Mouse (Mus musculus) heart, embryonic 11.5 days (tissue): ENCODE results near the gene Chd3. TPM values are rescaled to one million over a fixed set of nuclear protein-coding genes. Genes with fewer than 3 reads are reported as not detected.
"Not testable (repeated sequence)": the region's sequence is repeated elsewhere in the genome, so short reads cannot be mapped to it uniquely, and the experiment has no call there.

Experiments
- ATAC-seq: fragments of 200-750 bp; cut with Nextera tagmentation; replicated peaks from 2 replicates; pipeline ENCODE4 v1.8.0; 2017; ENCODE audit warnings: moderate library complexity; ENCODE audit not compliant: insufficient number of reproducible peaks, low FRiP score, low TSS enrichment
- H3K27ac ChIP-seq: fragments of 300-500 bp; sonication (generic); 2 replicates; pipeline ENCODE4 v1.5.1; 2014; ENCODE audit warnings: mild to moderate bottlenecking, low read depth, low read length
- H3K27me3 ChIP-seq: fragments of 300-500 bp; sonication (generic); 2 replicates; pipeline ENCODE4 v1.6.1; 2014; ENCODE audit warnings: mild to moderate bottlenecking, low read length, mixed read lengths; ENCODE audit not compliant: control insufficient read depth, insufficient read depth
- H3K36me3 ChIP-seq: fragments of 300-500 bp; sonication (generic); 2 replicates; pipeline ENCODE4 v1.6.1; 2014; ENCODE audit warnings: mild to moderate bottlenecking, low read length, moderate library complexity, mixed read lengths; ENCODE audit not compliant: control insufficient read depth, insufficient read depth
- H3K4me1 ChIP-seq: fragments of 300-500 bp; sonication (generic); 2 replicates; pipeline ENCODE4 v1.6.1; 2014; ENCODE audit warnings: low read length; ENCODE audit not compliant: control insufficient read depth, insufficient read depth
- H3K4me2 ChIP-seq: fragments of 300-500 bp; sonication (generic); 2 replicates; pipeline ENCODE4 v1.6.1; 2014; ENCODE audit warnings: mild to moderate bottlenecking, moderate library complexity
- H3K4me3 ChIP-seq: fragments of 300-500 bp; sonication (generic); 2 replicates; pipeline ENCODE4 v1.5.1; 2014; ENCODE audit warnings: low read depth, low read length
- H3K9ac ChIP-seq: fragments of 300-500 bp; sonication (generic); 2 replicates; pipeline ENCODE4 v1.6.1; 2014; ENCODE audit warnings: mild to moderate bottlenecking, low read depth, low read length, moderate library complexity
- H3K9me3 ChIP-seq: fragments of 300-500 bp; sonication (generic); replicated peaks from 2 replicates; pipeline ENCODE4 v1.6.1; 2016; ENCODE audit warnings: low read length; ENCODE audit not compliant: control insufficient read depth
- WGBS: fragments of 180-500 bp; shearing (Covaris S2); extraction: QIAGEN DNeasy Blood & Tissue Kit; methylation state at CpG from one replicate; pipeline ENCODE4 v1.1.7; 2014; ENCODE audit not compliant: insufficient replicate concordance; 5-methylcytosine and 5-hydroxymethylcytosine counted together
- polyA plus RNA-seq: library from polyadenylated mRNA; unstranded; fragments of >200 nt; fragmentation: Nextera tagmentation; extraction: Ambion mirVana; gene quantifications from 2 replicates; pipeline ENCODE4 v1.2.1, GENCODE M21; 2014

Gene Chd3
- polyA plus RNA-seq, 1 experiment from 2014 or later, result 21.8 TPM

GRCm38 (mm10) chr11:69318000-69318399 is 51.2 kb downstream of the Chd3 start:
- H3K9me3 ChIP-seq, H3K36me3 ChIP-seq, H3K4me3 ChIP-seq, H3K27me3 ChIP-seq, H3K27ac ChIP-seq, H3K4me2 ChIP-seq, H3K9ac ChIP-seq, ATAC-seq: not testable (repeated sequence)
- WGBS, result 81% methylated on average over 3 of the region's 3 CpGs
- H3K4me1 ChIP-seq, result peaks cover 14% of the 10 kb centered on the region; the same call in 1 of the 2 replicates

DNA sequence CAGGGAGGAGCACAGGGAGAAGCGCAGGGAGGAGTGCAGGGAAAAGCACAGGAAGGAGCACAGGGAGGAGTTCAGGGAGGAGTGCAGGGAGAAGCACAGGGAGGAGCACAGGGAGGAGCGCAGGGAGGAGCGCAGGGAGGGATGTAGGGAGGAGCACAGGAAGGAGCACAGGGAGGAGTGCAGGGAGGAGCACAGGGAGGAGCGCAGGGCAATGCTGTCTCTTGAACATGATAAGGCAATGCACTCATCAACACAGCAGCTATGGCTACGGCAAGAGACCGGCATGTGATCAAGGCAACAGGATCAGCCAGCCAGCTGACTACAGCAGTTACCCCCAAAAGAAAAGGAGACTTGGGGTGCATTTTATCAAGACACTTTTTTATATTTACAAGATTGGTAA is 52.8 kb downstream of the Chd3 start:
- no peak for ATAC-seq
- H3K36me3 ChIP-seq, result peaks cover 10% of the 10 kb centered on the region
- H3K9ac ChIP-seq, result no peak overlapping the region
- H3K4me3 ChIP-seq, result no peak overlapping the region
- H3K9me3 ChIP-seq, result no peaks in the 10 kb centered on the region
- 96% methylated on average over 6 of the region's 6 CpGs for WGBS
- no peaks in the 10 kb centered on the region for H3K27me3 ChIP-seq
- H3K27ac ChIP-seq, result no peak overlapping the region
- no peaks in the 10 kb centered on the region for H3K4me1 ChIP-seq
- no peak overlapping the region for H3K4me2 ChIP-seq

DNA sequence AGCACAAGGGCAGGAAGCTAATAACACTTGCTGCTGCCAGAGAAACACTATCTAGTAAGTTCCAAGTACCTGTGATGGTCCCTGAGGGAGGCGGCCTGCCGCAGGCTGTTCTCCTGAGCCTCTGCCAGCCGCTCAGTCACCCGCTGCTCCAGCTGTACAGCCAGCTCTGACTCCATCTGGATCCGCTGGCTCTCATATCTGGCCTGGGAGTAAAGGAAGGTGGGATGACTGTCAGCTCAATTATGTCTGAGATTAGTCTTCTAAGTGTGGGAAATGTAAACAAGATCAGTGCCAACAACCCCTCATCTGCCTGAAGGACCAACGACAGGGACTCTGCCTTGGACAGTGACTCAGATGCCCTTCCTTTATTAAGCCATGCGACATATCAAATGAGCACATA is 57.9 kb downstream of the Chd3 start:
- Histone ChIP-seq H3K4me2 (no peak overlapping the region), H3K9ac (no peak overlapping the region), H3K4me3 (no peak overlapping the region), H3K27ac (no peak overlapping the region), H3K4me1 (no peaks in the 10 kb centered on the region), H3K9me3 (no peaks in the 10 kb centered on the region), H3K36me3 (peaks cover 13% of the 10 kb centered on the region), H3K27me3 (no peaks in the 10 kb centered on the region)
- no peak for ATAC-seq
- WGBS, result 66% methylated on average over 7 of the region's 7 CpGs

DNA sequence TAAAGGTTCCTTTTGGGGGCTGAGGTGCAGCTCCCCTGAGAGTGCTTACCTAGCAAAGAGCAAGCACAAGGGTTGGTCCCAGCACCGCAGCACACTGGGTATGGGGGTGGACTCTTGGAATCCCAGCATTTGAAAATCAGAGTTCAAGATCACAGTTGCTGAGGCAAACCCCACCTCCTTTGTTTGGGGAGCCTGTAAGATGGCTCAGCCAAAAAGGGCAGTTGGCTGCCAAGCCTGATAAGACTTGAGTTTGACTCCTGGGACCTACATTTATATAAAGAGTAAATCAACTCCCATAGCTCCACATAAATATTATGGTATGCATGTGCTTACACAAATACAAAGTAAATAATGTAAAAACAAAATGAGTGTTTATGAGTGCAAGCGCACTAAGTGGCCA is 63.2 kb downstream of the Chd3 start:
- Histone ChIP-seq H3K27ac (no peak overlapping the region), H3K4me2 (no peak overlapping the region), H3K9me3 (no peaks in the 10 kb centered on the region), H3K9ac (no peak overlapping the region), H3K36me3 (peaks cover 14% of the 10 kb centered on the region; the same call in 1 of the 2 replicates), H3K4me1 (no peaks in the 10 kb centered on the region), H3K4me3 (no peak overlapping the region), H3K27me3 (no peaks in the 10 kb centered on the region)
- no peak for ATAC-seq
- WGBS, result 89% methylated on average over 2 of the region's 2 CpGs

DNA sequence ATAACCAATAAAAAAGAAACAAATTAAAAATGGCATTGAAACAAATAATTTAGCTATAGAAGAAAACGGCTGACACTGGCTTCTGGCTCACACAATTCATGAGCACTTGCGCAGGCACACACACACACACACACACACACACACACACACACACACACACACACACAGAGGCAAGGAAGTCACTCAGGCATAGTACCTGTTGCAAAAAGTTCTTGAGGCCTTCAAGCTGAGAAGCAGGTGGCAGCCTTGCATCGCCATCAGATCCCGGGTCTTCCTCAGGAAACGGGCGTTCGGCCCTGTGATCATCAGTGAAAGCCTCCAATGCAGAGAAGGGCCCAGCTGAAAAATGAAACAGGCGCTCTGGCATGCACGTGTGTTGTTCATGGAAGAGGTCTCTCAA is 63.9 kb downstream of the Chd3 start:
- Histone ChIP-seq H3K9me3 (no peaks in the 10 kb centered on the region), H3K4me3 (no peak overlapping the region), H3K4me1 (no peaks in the 10 kb centered on the region), H3K9ac (no peak overlapping the region), H3K27me3 (no peaks in the 10 kb centered on the region), H3K4me2 (no peak overlapping the region), H3K36me3 (peaks cover 14% of the 10 kb centered on the region; the same call in 1 of the 2 replicates), H3K27ac (no peak overlapping the region)
- no peak for ATAC-seq
- WGBS, result 87% methylated on average over 9 of the region's 9 CpGs

DNA sequence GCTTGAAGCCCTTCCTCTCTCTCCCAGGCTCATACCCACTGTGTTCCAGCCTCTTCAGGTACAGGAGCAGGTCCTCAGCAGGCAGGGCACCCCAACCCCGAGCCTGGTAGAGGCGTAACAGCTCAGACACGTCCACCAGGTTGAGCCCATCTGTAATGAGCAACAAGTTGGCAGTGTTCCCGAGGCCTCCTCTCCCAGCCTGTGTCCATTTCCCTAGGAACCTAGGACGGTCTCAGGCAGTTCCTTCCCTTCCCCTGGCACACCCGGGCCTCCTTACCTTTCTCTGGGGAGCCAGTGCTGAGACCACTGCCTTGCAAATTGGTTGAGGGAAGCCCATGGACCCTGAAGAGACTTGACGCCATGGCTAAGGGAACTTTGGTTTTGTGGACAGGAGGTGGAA is 66.4 kb downstream of the Chd3 start:
- Histone ChIP-seq H3K9me3 (no peaks in the 10 kb centered on the region), H3K36me3 (peaks cover 11% of the 10 kb centered on the region; the same call in 1 of the 2 replicates), H3K4me3 (no peak overlapping the region), H3K27ac (no peak overlapping the region), H3K4me2 (no peak overlapping the region), H3K27me3 (no peaks in the 10 kb centered on the region), H3K9ac (no peak overlapping the region), H3K4me1 (no peaks in the 10 kb centered on the region)
- WGBS, result 89% methylated on average over 7 of the region's 7 CpGs
- no peak for ATAC-seq

- no peak overlapping the region for H3K27ac ChIP-seq
- peaks cover 6% of the 10 kb centered on the region; the same call in 1 of the 2 replicates for H3K36me3 ChIP-seq
- WGBS, result 76% methylated on average over 7 of the region's 7 CpGs
- H3K9ac ChIP-seq, result no peak overlapping the region
- H3K9me3 ChIP-seq, result no peaks in the 10 kb centered on the region
- ATAC-seq, result no peak
- H3K4me2 ChIP-seq, result no peak overlapping the region
- no peak overlapping the region for H3K4me3 ChIP-seq
- H3K27me3 ChIP-seq, result no peaks in the 10 kb centered on the region
- H3K4me1 ChIP-seq, result no peaks in the 10 kb centered on the region
These were observed 71.0 kb downstream of the Chd3 start for GRCm38 (mm10) chr11:69298231-69298630.

DNA sequence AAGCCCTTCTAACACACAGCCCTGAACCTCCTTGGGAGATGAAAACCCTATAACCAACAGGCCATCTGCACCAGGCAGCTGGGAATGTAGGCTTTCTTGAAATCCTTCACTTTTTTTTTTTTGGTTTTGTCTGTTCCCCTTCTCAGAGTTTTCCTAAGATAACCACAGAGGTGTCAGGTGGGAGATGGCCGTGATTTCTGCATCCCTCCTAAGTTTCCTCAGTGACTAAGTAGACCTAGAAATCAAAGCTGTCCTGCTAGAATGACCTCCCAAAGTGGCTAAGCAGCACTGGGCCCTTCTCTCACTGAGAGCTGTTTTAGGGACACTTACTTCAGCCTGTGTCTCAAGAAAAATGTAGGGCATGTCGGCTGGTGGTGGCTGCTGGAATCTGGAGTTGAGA is 71.4 kb downstream of the Chd3 start:
- ATAC-seq, result no peak
- Histone ChIP-seq H3K4me3 (no peak overlapping the region), H3K4me1 (no peaks in the 10 kb centered on the region), H3K9me3 (no peaks in the 10 kb centered on the region), H3K4me2 (no peak overlapping the region), H3K36me3 (peaks cover 3% of the 10 kb centered on the region; the same call in 1 of the 2 replicates), H3K9ac (no peak overlapping the region), H3K27me3 (no peaks in the 10 kb centered on the region), H3K27ac (no peak overlapping the region)
- WGBS, result 63% methylated on average over 2 of the region's 2 CpGs

GRCm38 (mm10) chr11:69295286-69295685 is 73.9 kb downstream of the Chd3 start:
- Histone ChIP-seq H3K27me3 (no peaks in the 10 kb centered on the region), H3K4me2 (no peak overlapping the region), H3K4me3 (no peak overlapping the region), H3K9me3 (no peaks in the 10 kb centered on the region), H3K9ac (no peak overlapping the region), H3K27ac (no peak overlapping the region), H3K36me3 (0 out of 2 replicates have a peak, but pooled peaks cover 3% of the 10 kb centered on the region), H3K4me1 (no peaks in the 10 kb centered on the region)
- no peak for ATAC-seq
- 81% methylated on average over 3 of the region's 3 CpGs for WGBS
